Mouse (Mus musculus) limb, embryonic 11.5 days (tissue): ENCODE measurements around the gene Deaf1. TPM values are rescaled to one million over a fixed set of nuclear protein-coding genes. Genes with fewer than 3 reads are reported as not detected.

ENCODE experiments used
- ATAC-seq: fragments of 200-750 bp; cut with Nextera tagmentation; 2 replicates; pipeline ENCODE4 v1.8.0; 2017; ENCODE audit warnings: low read depth; ENCODE audit not compliant: insufficient number of reproducible peaks, low FRiP score, low TSS enrichment
- DNase-seq: peaks from one replicate; pipeline ENCODE4 v3.0.0-alpha.2; 2015; ENCODE audit warnings: low spot score
- H3K27ac ChIP-seq: fragments of 300-500 bp; sonication (generic); replicated peaks from 2 replicates; pipeline ENCODE4 v1.5.1; 2014; ENCODE audit warnings: low read depth, mild to moderate bottlenecking, low read length
- H3K27me3 ChIP-seq: fragments of 300-500 bp; sonication (generic); 2 replicates; pipeline ENCODE4 v1.6.1; 2014; ENCODE audit warnings: mild to moderate bottlenecking, low read length, mixed read lengths; ENCODE audit not compliant: control insufficient read depth, insufficient read depth
- H3K36me3 ChIP-seq: fragments of 300-500 bp; sonication (generic); 2 replicates; pipeline ENCODE4 v1.6.1; 2014; ENCODE audit warnings: mild to moderate bottlenecking, low read length, moderate library complexity, mixed read lengths; ENCODE audit not compliant: control insufficient read depth, insufficient read depth
- H3K4me1 ChIP-seq: fragments of 300-500 bp; sonication (generic); 2 replicates; pipeline ENCODE4 v1.6.1; 2014; ENCODE audit warnings: low read length, mixed read lengths; ENCODE audit not compliant: control insufficient read depth, insufficient read depth
- H3K4me2 ChIP-seq: fragments of 300-500 bp; sonication (generic); 2 replicates; pipeline ENCODE4 v1.6.1; 2014; ENCODE audit warnings: low read depth, mild to moderate bottlenecking, moderate library complexity; ENCODE audit not compliant: severe bottlenecking
- H3K4me3 ChIP-seq: fragments of 300-500 bp; sonication (generic); 2 replicates; pipeline ENCODE4 v1.5.1; 2014; ENCODE audit warnings: low read depth, low read length
- H3K9ac ChIP-seq: fragments of 300-500 bp; sonication (generic); 2 replicates; pipeline ENCODE4 v1.6.1; 2014; ENCODE audit warnings: mild to moderate bottlenecking, low read length
- H3K9me3 ChIP-seq: fragments of 300-500 bp; sonication (generic); 2 replicates; pipeline ENCODE4 v1.6.1; 2016; ENCODE audit warnings: low read length; ENCODE audit not compliant: control insufficient read depth
- WGBS: fragments of 180-500 bp; shearing (Covaris S2); extraction: QIAGEN DNeasy Blood & Tissue Kit; methylation state at CpG from one replicate; pipeline ENCODE4 v1.1.7; 2014; 5-methylcytosine and 5-hydroxymethylcytosine counted together
- polyA plus RNA-seq: library from polyadenylated mRNA; unstranded; fragments of >200 nt; fragmentation: Nextera tagmentation; extraction: Ambion mirVana; gene quantifications from 2 replicates; pipeline ENCODE4 v1.2.1, GENCODE M21; 2014

The Deaf1 gene
- polyA plus RNA-seq, result 59.3 and 64.6 TPM in 2 replicates

- ATAC-seq (peak; percentile 93), DNase-seq (peak; percentile 98)
- peak within 1 kb of the TSS; percentile 93 for H3K9ac ChIP-seq
- WGBS, result under 1% methylated on average over 105 of the region's 105 CpGs
- peaks cover 12% of the 10 kb centered on the region for H3K4me1 ChIP-seq
- H3K27me3 ChIP-seq, result no peaks in the 10 kb centered on the region
- peak within 1 kb of the TSS; percentile 96 for H3K4me2 ChIP-seq
- H3K4me3 ChIP-seq, result peak within 1 kb of the TSS; percentile 60
- H3K9me3 ChIP-seq, result no peaks in the 10 kb centered on the region
- peaks cover 4% of the 10 kb centered on the region; the same call in 1 of the 2 replicates for H3K36me3 ChIP-seq
- H3K27ac ChIP-seq, result peak within 1 kb of the TSS; percentile 96
Measured at GRCm38 (mm10) chr7:141327469-141328372, at the start of gene Deaf1, which contains the start of gene Tmem80. Deaf1 (minus strand) TSS chr7:141327690. Tmem80 (plus strand) TSS chr7:141327739.

GRCm38 (mm10) chr7:141374399-141374798 lies 46.9 kb upstream of the Deaf1 start:
- ATAC-seq (no peak), DNase-seq (no peak)
- no peaks in the 10 kb centered on the region for H3K27me3 ChIP-seq
- H3K4me2 ChIP-seq, result no peak overlapping the region
- no peak overlapping the region for H3K27ac ChIP-seq
- no peaks in the 10 kb centered on the region for H3K4me1 ChIP-seq
- H3K4me3 ChIP-seq, result no peak overlapping the region
- no peaks in the 10 kb centered on the region for H3K9me3 ChIP-seq
- no peaks in the 10 kb centered on the region for H3K36me3 ChIP-seq
- no peak overlapping the region for H3K9ac ChIP-seq

- Histone ChIP-seq H3K9me3 (no peaks in the 10 kb centered on the region), H3K9ac (no peak overlapping the region), H3K36me3 (no peaks in the 10 kb centered on the region), H3K4me1 (no peaks in the 10 kb centered on the region), H3K27me3 (no peaks in the 10 kb centered on the region), H3K27ac (no peak overlapping the region), H3K4me2 (no peak overlapping the region), H3K4me3 (no peak overlapping the region)
- DNase-seq (no peak), ATAC-seq (no peak)
- 75% methylated on average over 6 of the region's 6 CpGs for WGBS
Measured at GRCm38 (mm10) chr7:141373611-141374010, 46.1 kb upstream of the Deaf1 start.

GRCm38 (mm10) chr7:141371942-141372595 lies 44.6 kb upstream of the Deaf1 start:
- Histone ChIP-seq H3K9me3 (no peaks in the 10 kb centered on the region), H3K4me2 (no peak overlapping the region), H3K27ac (no peak overlapping the region), H3K36me3 (no peaks in the 10 kb centered on the region), H3K9ac (no peak overlapping the region), H3K27me3 (no peaks in the 10 kb centered on the region), H3K4me1 (no peaks in the 10 kb centered on the region), H3K4me3 (no peak overlapping the region)
- WGBS, result 67% methylated on average over 6 of the region's 6 CpGs
- DNase-seq (no peak), ATAC-seq (no peak)

- no peaks in the 10 kb centered on the region for H3K27me3 ChIP-seq
- H3K9ac ChIP-seq, result no peak overlapping the region
- DNase-seq, result no peak
- WGBS, result 76% methylated on average over 5 of the region's 5 CpGs
- H3K9me3 ChIP-seq, result no peaks in the 10 kb centered on the region
- H3K36me3 ChIP-seq, result no peaks in the 10 kb centered on the region
- H3K4me1 ChIP-seq, result no peaks in the 10 kb centered on the region
- no peak overlapping the region for H3K27ac ChIP-seq
- no peak for ATAC-seq
- H3K4me3 ChIP-seq, result no peak overlapping the region
- no peak overlapping the region for H3K4me2 ChIP-seq
Measured at GRCm38 (mm10) chr7:141369918-141370317, 42.4 kb upstream of the Deaf1 start.

- Histone ChIP-seq H3K27ac (no peak overlapping the region), H3K4me2 (no peak overlapping the region), H3K4me1 (no peaks in the 10 kb centered on the region), H3K27me3 (no peaks in the 10 kb centered on the region; the same call in 1 of the 2 replicates), H3K4me3 (no peak overlapping the region), H3K36me3 (no peaks in the 10 kb centered on the region), H3K9ac (no peak overlapping the region), H3K9me3 (no peaks in the 10 kb centered on the region)
- ATAC-seq (no peak), DNase-seq (no peak)
- WGBS, result 78% methylated on average over 4 of the region's 4 CpGs
Measured at GRCm38 (mm10) chr7:141367358-141367757, 39.9 kb upstream of the Deaf1 start.

- Histone ChIP-seq H3K4me3 (no peak overlapping the region), H3K9ac (no peak overlapping the region), H3K4me1 (no peaks in the 10 kb centered on the region), H3K27me3 (peaks cover 11% of the 10 kb centered on the region; the same call in 1 of the 2 replicates), H3K27ac (no peak overlapping the region), H3K4me2 (no peak overlapping the region), H3K36me3 (no peaks in the 10 kb centered on the region), H3K9me3 (no peaks in the 10 kb centered on the region)
- no peak for DNase-seq
- ATAC-seq, result no peak
- WGBS, result 74% methylated on average over 3 of the region's 3 CpGs
Measured at GRCm38 (mm10) chr7:141365049-141365445, 37.6 kb upstream of the Deaf1 start.

GRCm38 (mm10) chr7:141364349-141365048 lies 37.0 kb upstream of the Deaf1 start:
- H3K4me2 ChIP-seq, result no peak overlapping the region
- no peak overlapping the region for H3K9ac ChIP-seq
- peaks cover 11% of the 10 kb centered on the region; the same call in 1 of the 2 replicates for H3K27me3 ChIP-seq
- H3K27ac ChIP-seq, result no peak overlapping the region
- no peak for DNase-seq
- no peak overlapping the region for H3K4me3 ChIP-seq
- ATAC-seq, result no peak
- H3K36me3 ChIP-seq, result no peaks in the 10 kb centered on the region
- WGBS, result 82% methylated on average over 5 of the region's 5 CpGs
- H3K9me3 ChIP-seq, result no peaks in the 10 kb centered on the region
- H3K4me1 ChIP-seq, result no peaks in the 10 kb centered on the region
